Mouse (Mus musculus): Measurements from ENCODE around the gene Ms4a4a. TPM values are rescaled to one million over a fixed set of nuclear protein-coding genes. Genes with fewer than 3 reads are reported as not detected.

Gene Ms4a4a
- polyA plus RNA-seq (2014; fragmentation: Illumina TruSeq; extraction: RNeasy Lipid Tissue Mini Kit (QIAGEN cat#74804); ENCODE audit: low replicate concordance), result 18.4 TPM

DNA sequence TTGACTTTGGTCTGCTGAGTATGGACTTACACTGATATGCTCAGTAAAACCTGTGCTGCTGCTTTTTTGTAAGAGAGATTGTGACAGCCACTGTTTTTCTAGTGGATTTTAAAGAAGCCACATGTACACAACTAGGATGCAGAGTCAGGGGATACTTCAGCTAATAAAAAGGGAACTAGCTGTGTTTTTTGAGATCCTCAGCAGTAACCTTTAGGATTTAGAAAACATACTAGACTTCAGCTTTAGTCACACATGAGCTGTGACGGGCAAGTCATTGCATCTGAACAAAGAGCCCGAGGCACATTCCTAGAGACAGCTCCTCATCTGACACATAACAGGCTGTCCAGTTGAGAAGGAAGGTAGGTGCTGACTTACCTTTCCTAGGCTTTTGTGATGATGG lies at the start of gene Ms4a4a:
Gene Ms4a4a (plus strand): TSS at position 251 of the 400 bp plus-strand sequence.

DNA sequence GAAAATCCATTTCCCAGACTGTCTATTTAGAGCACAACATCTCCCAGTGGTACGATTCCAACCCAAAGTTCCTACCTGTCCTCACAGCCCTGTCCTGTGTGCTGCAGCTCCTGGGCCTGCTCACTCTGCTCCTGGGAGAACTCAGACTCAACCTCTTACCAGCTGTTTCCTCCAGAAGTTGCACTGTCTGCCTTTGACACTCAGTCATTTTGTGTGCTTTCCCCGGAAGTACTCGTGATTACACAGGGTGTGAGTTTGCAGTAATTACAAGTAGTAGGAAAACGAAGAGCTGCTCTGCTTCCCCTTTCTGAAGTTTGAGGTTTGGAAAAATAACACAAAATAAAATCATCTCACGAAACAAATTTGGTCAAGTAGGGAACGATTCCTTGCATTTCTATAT lies 39.4 kb upstream of the Ms4a4a start, which contains the start of gene Ms4a7:
Gene Ms4a7 (minus strand): TSS at position 215 of the 400 bp plus-strand sequence.

GRCm38 (mm10) chr19:11404527-11404926 lies 29.2 kb downstream of the Ms4a4a start, which contains the start of gene Ms4a4c:
Gene Ms4a4c (plus strand): TSS chr19:11404770.

Other genes with a start within 250 kb of the Ms4a4a start
- not detected for gene 1700017D01Rik, start 244.6 kb upstream of the Ms4a4a start, polyA plus RNA-seq (2014; fragmentation: Illumina TruSeq; extraction: RNeasy Lipid Tissue Mini Kit (QIAGEN cat#74804); ENCODE audit: low replicate concordance)
- not detected for gene 1700025F22Rik, start 210.2 kb upstream of the Ms4a4a start, polyA plus RNA-seq (2014; fragmentation: Illumina TruSeq; extraction: RNeasy Lipid Tissue Mini Kit (QIAGEN cat#74804); ENCODE audit: low replicate concordance)
- gene Ms4a13, start 178.8 kb upstream of the Ms4a4a start, polyA plus RNA-seq (2014; fragmentation: Illumina TruSeq; extraction: RNeasy Lipid Tissue Mini Kit (QIAGEN cat#74804); ENCODE audit: low replicate concordance), result not detected
- 118 TPM for gene Ms4a12, start 143.1 kb upstream of the Ms4a4a start, polyA plus RNA-seq (2014; fragmentation: Illumina TruSeq; extraction: RNeasy Lipid Tissue Mini Kit (QIAGEN cat#74804); ENCODE audit: low replicate concordance)
- 18.9 TPM for gene Ms4a1, start 109.3 kb upstream of the Ms4a4a start, polyA plus RNA-seq (2014; fragmentation: Illumina TruSeq; extraction: RNeasy Lipid Tissue Mini Kit (QIAGEN cat#74804); ENCODE audit: low replicate concordance)
- gene Ms4a5, start 91.7 kb upstream of the Ms4a4a start, polyA plus RNA-seq (2014; fragmentation: Illumina TruSeq; extraction: RNeasy Lipid Tissue Mini Kit (QIAGEN cat#74804); ENCODE audit: low replicate concordance), result not detected
- 5.7 TPM for gene Ms4a14, start 61.1 kb upstream of the Ms4a4a start, polyA plus RNA-seq (2014; fragmentation: Illumina TruSeq; extraction: RNeasy Lipid Tissue Mini Kit (QIAGEN cat#74804); ENCODE audit: low replicate concordance)
- 28.0 TPM for gene Ms4a7, start 39.4 kb upstream of the Ms4a4a start, polyA plus RNA-seq (2014; fragmentation: Illumina TruSeq; extraction: RNeasy Lipid Tissue Mini Kit (QIAGEN cat#74804); ENCODE audit: low replicate concordance)
- gene Ms4a4c, start 29.2 kb downstream of the Ms4a4a start, polyA plus RNA-seq (2014; fragmentation: Illumina TruSeq; extraction: RNeasy Lipid Tissue Mini Kit (QIAGEN cat#74804); ENCODE audit: low replicate concordance), result 5.5 TPM
- gene Ms4a4b, start 68.0 kb downstream of the Ms4a4a start, polyA plus RNA-seq (2014; fragmentation: Illumina TruSeq; extraction: RNeasy Lipid Tissue Mini Kit (QIAGEN cat#74804); ENCODE audit: low replicate concordance), result 8.9 TPM
- 45.5 TPM for gene Ms4a6c, start 93.8 kb downstream of the Ms4a4a start, polyA plus RNA-seq (2014; fragmentation: Illumina TruSeq; extraction: RNeasy Lipid Tissue Mini Kit (QIAGEN cat#74804); ENCODE audit: low replicate concordance)
- 4.4 TPM for gene Gm8369, start 110.4 kb downstream of the Ms4a4a start, polyA plus RNA-seq (2014; fragmentation: Illumina TruSeq; extraction: RNeasy Lipid Tissue Mini Kit (QIAGEN cat#74804); ENCODE audit: low replicate concordance)
- 24.6 TPM for gene Ms4a6b, start 141.0 kb downstream of the Ms4a4a start, polyA plus RNA-seq (2014; fragmentation: Illumina TruSeq; extraction: RNeasy Lipid Tissue Mini Kit (QIAGEN cat#74804); ENCODE audit: low replicate concordance)
- gene Ms4a4d, start 161.3 kb downstream of the Ms4a4a start, polyA plus RNA-seq (2014; fragmentation: Illumina TruSeq; extraction: RNeasy Lipid Tissue Mini Kit (QIAGEN cat#74804); ENCODE audit: low replicate concordance), result 41.4 TPM
- gene Ms4a6d, start 229.3 kb downstream of the Ms4a4a start, polyA plus RNA-seq (2014; fragmentation: Illumina TruSeq; extraction: RNeasy Lipid Tissue Mini Kit (QIAGEN cat#74804); ENCODE audit: low replicate concordance), result 12.8 TPM
- gene Ms4a2, start 248.2 kb downstream of the Ms4a4a start, polyA plus RNA-seq (2014; fragmentation: Illumina TruSeq; extraction: RNeasy Lipid Tissue Mini Kit (QIAGEN cat#74804); ENCODE audit: low replicate concordance), result not detected